Mouse (Mus musculus) forebrain, postnatal 0 days (tissue): ENCODE results near the gene Grip1. TPM values are rescaled to one million over a fixed set of nuclear protein-coding genes. Genes with fewer than 3 reads are reported as not detected.

ENCODE experiments used
- ATAC-seq: fragments of 200-750 bp; cut with Nextera tagmentation; 2 replicates; pipeline ENCODE4 v1.8.0; 2017; ENCODE audit warnings: mild to moderate bottlenecking, moderate library complexity
- DNase-seq: peaks from one replicate; pipeline ENCODE4 v3.0.0-alpha.2; 2015
- H3K27ac ChIP-seq: fragments of 300-500 bp; sonication (generic); 2 replicates; pipeline ENCODE4 v1.5.1; 2014; ENCODE audit warnings: low read depth, mild to moderate bottlenecking, antibody characterized with exemption, low read length, moderate library complexity, mixed read lengths
- H3K27me3 ChIP-seq: fragments of 300-500 bp; sonication (generic); 2 replicates; pipeline ENCODE4 v1.6.1; 2014; ENCODE audit warnings: mild to moderate bottlenecking, low read length, mixed read lengths; ENCODE audit not compliant: insufficient read depth
- H3K36me3 ChIP-seq: fragments of 300-500 bp; sonication (generic); 2 replicates; pipeline ENCODE4 v1.6.1; 2014; ENCODE audit warnings: mild to moderate bottlenecking, moderate library complexity; ENCODE audit not compliant: insufficient read depth
- H3K4me1 ChIP-seq: fragments of 300-500 bp; sonication (generic); 2 replicates; pipeline ENCODE4 v1.6.1; 2014; ENCODE audit warnings: antibody characterized with exemption; ENCODE audit not compliant: insufficient read depth
- H3K4me2 ChIP-seq: fragments of 300-500 bp; sonication (generic); 2 replicates; pipeline ENCODE4 v1.6.1; 2014; ENCODE audit warnings: low read depth, mild to moderate bottlenecking, moderate library complexity
- H3K4me3 ChIP-seq: fragments of 300-500 bp; sonication (generic); 2 replicates; pipeline ENCODE4 v1.5.1; 2014; ENCODE audit warnings: low read depth, low read length, mixed read lengths
- H3K9ac ChIP-seq: fragments of 300-500 bp; sonication (generic); 2 replicates; pipeline ENCODE4 v1.6.1; 2014; ENCODE audit warnings: mild to moderate bottlenecking
- H3K9me3 ChIP-seq: fragments of 300-500 bp; sonication (generic); 2 replicates; pipeline ENCODE4 v1.6.1; 2016; ENCODE audit warnings: low read length
- CTCF ChIP-seq: sonication (generic); IDR thresholded peaks from 2 replicates; pipeline ENCODE4 v1.5.1; 2016; ENCODE audit warnings: antibody characterized with exemption, control low read depth, low read depth
- WGBS: fragments of 180-500 bp; shearing (Covaris S2); extraction: QIAGEN DNeasy Blood & Tissue Kit; methylation state at CpG from one replicate; pipeline ENCODE4 v1.1.7; 2014; 5-methylcytosine and 5-hydroxymethylcytosine counted together
- polyA plus RNA-seq: library from polyadenylated mRNA; unstranded; fragments of >200 nt; fragmentation: Nextera tagmentation; extraction: Ambion mirVana; gene quantifications from 2 replicates; pipeline ENCODE4 v1.2.1, GENCODE M21; 2015
- total RNA-seq: library from RNA; depleted of rRNA; stranded (reverse); fragments of >200 nt; gene quantifications from 2 replicates; pipeline ENCODE4 v1.2.3, GENCODE M21; 2014

Gene Grip1
- total and polyA plus RNA-seq, 2 experiments from 2014 or later: 14.8 to 34.5 TPM

- H3K27me3 ChIP-seq: no peaks in the 10 kb centered on the region
- no peak overlapping the region for H3K4me3 ChIP-seq
- DNase-seq: no peak
- H3K4me2 ChIP-seq: no peak overlapping the region
- WGBS: 75% methylated on average over 3 of the region's 3 CpGs
- no peak for ATAC-seq
- H3K9ac ChIP-seq: no peak overlapping the region
- H3K27ac ChIP-seq: no peak overlapping the region
- H3K9me3 ChIP-seq: no peaks in the 10 kb centered on the region
- H3K4me1 ChIP-seq: no peaks in the 10 kb centered on the region
- no peak for TF ChIP-seq CTCF
- no peaks in the 10 kb centered on the region for H3K36me3 ChIP-seq
Observed at GRCm38 (mm10) chr10:119525730-119526129, 72.1 kb downstream of the Grip1 start.

DNA sequence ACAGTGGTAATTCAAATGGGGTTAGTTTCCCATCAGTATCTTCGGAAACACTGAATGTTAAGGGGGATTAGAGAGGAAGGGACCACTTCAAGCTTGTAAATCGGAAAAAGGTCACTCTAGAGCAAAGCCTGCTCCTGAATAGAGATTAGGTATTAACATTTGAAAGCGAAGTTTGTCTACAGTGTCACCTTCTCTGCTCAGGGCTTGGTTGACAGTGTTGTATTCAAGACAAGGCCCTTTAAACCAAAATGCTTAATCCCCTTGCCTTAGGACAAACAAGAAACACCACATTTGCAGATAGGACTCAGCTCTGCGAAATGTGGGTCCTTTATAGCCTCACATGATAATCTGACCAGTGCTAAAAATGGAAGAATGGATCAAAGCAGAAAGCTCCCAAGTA, 81.2 kb downstream of the Grip1 start:
- ATAC-seq (no peak), DNase-seq (no peak)
- Histone ChIP-seq H3K27me3 (no peaks in the 10 kb centered on the region), H3K4me3 (no peak overlapping the region), H3K27ac (no peak overlapping the region), H3K9me3 (no peaks in the 10 kb centered on the region), H3K4me2 (no peak overlapping the region), H3K36me3 (no peaks in the 10 kb centered on the region), H3K4me1 (no peaks in the 10 kb centered on the region), H3K9ac (no peak overlapping the region)
- no peak for TF ChIP-seq CTCF
- 19% methylated on average over 4 of the region's 4 CpGs for WGBS

- TF ChIP-seq CTCF: no peak
- Histone ChIP-seq H3K36me3 (no peaks in the 10 kb centered on the region), H3K9ac (no peak overlapping the region), H3K4me1 (no peaks in the 10 kb centered on the region), H3K27me3 (no peaks in the 10 kb centered on the region), H3K4me3 (no peak overlapping the region), H3K27ac (no peak overlapping the region), H3K4me2 (no peak overlapping the region), H3K9me3 (no peaks in the 10 kb centered on the region)
- DNase-seq: no peak
- WGBS: 95% methylated on average over 4 of the region's 4 CpGs
- no peak for ATAC-seq
Observed at GRCm38 (mm10) chr10:119541655-119542054, 88.0 kb downstream of the Grip1 start.

DNA sequence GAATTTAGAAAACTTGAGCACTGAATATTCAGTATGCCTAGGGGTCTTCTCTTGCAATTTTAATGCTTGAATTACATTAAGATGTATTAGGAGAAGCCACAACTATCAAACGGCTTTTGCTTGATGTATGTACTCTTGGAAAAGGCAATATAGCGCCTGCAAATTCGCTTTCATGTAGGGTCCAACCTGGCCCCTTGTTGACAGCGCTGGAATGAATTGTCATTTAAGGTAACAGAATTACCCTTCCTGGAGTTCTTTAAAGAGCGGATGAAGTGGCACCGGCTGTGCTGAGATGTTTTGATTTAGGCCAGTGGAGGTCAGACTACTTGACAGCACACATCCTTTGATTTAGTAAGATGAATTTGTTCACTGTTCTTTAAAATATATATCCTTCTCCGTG, 90.1 kb downstream of the Grip1 start:
- H3K27me3 ChIP-seq: no peaks in the 10 kb centered on the region
- DNase-seq: no peak
- no peak overlapping the region for H3K4me2 ChIP-seq
- no peaks in the 10 kb centered on the region for H3K9me3 ChIP-seq
- no peaks in the 10 kb centered on the region for H3K4me1 ChIP-seq
- H3K4me3 ChIP-seq: no peak overlapping the region
- ATAC-seq: no peak
- H3K9ac ChIP-seq: no peak overlapping the region
- no peak for TF ChIP-seq CTCF
- no peaks in the 10 kb centered on the region for H3K36me3 ChIP-seq
- WGBS: 74% methylated on average over 7 of the region's 7 CpGs
- no peak overlapping the region for H3K27ac ChIP-seq

GRCm38 (mm10) chr10:119544743-119545142, 91.1 kb downstream of the Grip1 start:
- H3K9ac ChIP-seq: no peak overlapping the region
- H3K4me3 ChIP-seq: no peak overlapping the region
- no peaks in the 10 kb centered on the region for H3K36me3 ChIP-seq
- no peak for ATAC-seq
- TF ChIP-seq CTCF: no peak
- H3K27ac ChIP-seq: no peak overlapping the region
- H3K27me3 ChIP-seq: no peaks in the 10 kb centered on the region
- WGBS: 30% methylated on average over 9 of the region's 9 CpGs
- H3K4me2 ChIP-seq: no peak overlapping the region
- no peaks in the 10 kb centered on the region for H3K9me3 ChIP-seq
- H3K4me1 ChIP-seq: no peaks in the 10 kb centered on the region
- no peak for DNase-seq

DNA sequence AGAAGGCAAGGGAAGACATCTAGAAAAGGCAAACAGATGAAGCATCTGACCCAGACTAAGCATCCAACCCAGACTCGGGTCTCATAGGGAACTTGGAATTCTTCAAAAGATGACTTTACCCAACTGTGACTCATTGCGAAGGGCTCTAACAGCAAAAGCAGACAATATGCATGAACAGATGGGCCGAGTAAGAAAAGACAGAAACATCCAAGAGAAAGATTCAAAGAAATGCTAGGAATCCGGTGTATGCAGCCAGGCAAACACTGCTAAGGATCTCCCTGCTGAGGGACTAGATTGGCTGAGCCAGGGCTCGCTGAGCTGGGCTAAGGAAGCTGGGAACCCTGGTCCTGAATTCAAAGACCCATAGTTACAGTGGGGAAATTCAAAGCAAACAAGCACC, 94.2 kb downstream of the Grip1 start:
- H3K36me3 ChIP-seq: no peaks in the 10 kb centered on the region
- H3K9ac ChIP-seq: no peak overlapping the region
- H3K4me1 ChIP-seq: no peaks in the 10 kb centered on the region
- ATAC-seq (peak; percentile 66; the same call in 1 of the 2 replicates), DNase-seq (peak; percentile 39)
- H3K27me3 ChIP-seq: no peaks in the 10 kb centered on the region
- H3K4me3 ChIP-seq: no peak overlapping the region
- WGBS: 58% methylated on average over 5 of the region's 5 CpGs
- H3K4me2 ChIP-seq: no peak overlapping the region
- H3K27ac ChIP-seq: no peak overlapping the region
- no peak for TF ChIP-seq CTCF
- no peaks in the 10 kb centered on the region for H3K9me3 ChIP-seq

DNA sequence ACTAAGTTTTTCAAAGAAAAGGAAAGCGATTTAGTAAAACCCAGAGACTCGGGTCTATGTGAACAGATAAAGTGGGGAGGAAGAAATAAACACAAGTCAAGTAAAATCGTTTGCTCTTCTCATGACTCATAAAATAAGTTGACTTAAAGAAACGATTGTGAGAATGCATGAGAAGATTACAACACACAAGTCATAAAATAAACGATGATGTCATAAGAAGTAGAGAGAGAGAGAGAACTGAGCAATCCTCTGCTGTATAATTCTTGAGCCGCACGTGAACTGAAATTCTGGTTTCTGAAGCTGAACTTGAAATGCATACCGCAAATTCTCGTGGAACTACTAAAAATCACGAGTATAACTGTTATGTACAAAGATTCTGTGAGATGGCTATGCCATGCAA, 95.1 kb downstream of the Grip1 start:
- WGBS: 95% methylated on average over 10 of the region's 10 CpGs
- TF ChIP-seq CTCF: no peak
- no peaks in the 10 kb centered on the region for H3K27me3 ChIP-seq
- no peak overlapping the region for H3K27ac ChIP-seq
- ATAC-seq (no peak), DNase-seq (no peak)
- no peak overlapping the region for H3K4me3 ChIP-seq
- no peaks in the 10 kb centered on the region for H3K9me3 ChIP-seq
- H3K36me3 ChIP-seq: no peaks in the 10 kb centered on the region
- no peaks in the 10 kb centered on the region for H3K4me1 ChIP-seq
- H3K9ac ChIP-seq: no peak overlapping the region
- H3K4me2 ChIP-seq: no peak overlapping the region

DNA sequence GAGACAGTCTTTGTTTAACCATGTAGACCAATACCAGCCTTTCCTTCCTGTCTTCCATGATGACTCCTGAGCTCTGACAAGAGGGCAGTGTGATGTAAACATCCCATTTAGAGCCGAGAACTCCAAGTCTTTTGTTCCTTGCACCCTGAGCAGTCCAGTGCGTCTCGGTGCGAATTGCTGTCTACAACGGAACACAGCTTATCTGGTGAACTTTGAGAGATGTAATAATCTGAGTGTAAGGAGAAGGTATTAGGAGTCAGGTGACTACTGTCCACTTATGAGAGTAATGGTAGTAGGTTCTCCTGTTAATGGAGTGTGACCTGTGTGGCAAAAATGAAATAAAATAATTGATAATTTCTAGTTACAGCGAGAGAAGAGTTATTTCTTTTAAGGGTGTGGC, 97.0 kb downstream of the Grip1 start:
- WGBS: 85% methylated on average over 6 of the region's 6 CpGs
- H3K27ac ChIP-seq: no peak overlapping the region
- no peaks in the 10 kb centered on the region for H3K36me3 ChIP-seq
- no peak overlapping the region for H3K9ac ChIP-seq
- no peaks in the 10 kb centered on the region for H3K27me3 ChIP-seq
- no peak overlapping the region for H3K4me3 ChIP-seq
- ATAC-seq (no peak), DNase-seq (no peak)
- TF ChIP-seq CTCF: no peak
- no peaks in the 10 kb centered on the region for H3K4me1 ChIP-seq
- H3K9me3 ChIP-seq: no peaks in the 10 kb centered on the region
- no peak overlapping the region for H3K4me2 ChIP-seq
